Mouse (Mus musculus): ENCODE results near the gene Tmprss5. TPM values are rescaled to one million over a fixed set of nuclear protein-coding genes. Genes with fewer than 3 reads are reported as not detected.
A peak's percentile ranks its signal among the peaks of the same experiment; 100 is the strongest.

The Tmprss5 gene
- polyA plus RNA-seq (2012; rRNA removed), result 0.36 and 0.37 TPM in 2 replicates

- DNase-seq, result no peak
- Histone ChIP-seq H3K27ac (ENCODE audit: insufficient read depth, low read depth, low read length) (no peak within 1 kb of the TSS), H3K4me3 (ENCODE audit: insufficient read depth, low read depth, low read length) (no peak within 1 kb of the TSS), H3K4me1 (ENCODE audit: control insufficient read depth, insufficient read depth, low read length) (no peaks in the 10 kb centered on the region), H3K27me3 (replicated peaks; ENCODE audit: control insufficient read depth, insufficient read depth, low read length) (no peaks in the 10 kb centered on the region), H3K36me3 (ENCODE audit: control insufficient read depth, insufficient read depth, low read length) (peaks cover 5% of the 10 kb centered on the region; the same call in 1 of the 2 replicates)
- WGBS, result 63% methylated on average over 5 of the region's 5 CpGs
- TF ChIP-seq POLR2A (IDR thresholded peaks at IDR 0.05; ENCODE audit: low read depth, low read length) (no peak), CTCF (conservative IDR thresholded peaks at IDR 0.05; ENCODE audit: insufficient read depth, insufficient read length, low read depth, low read length) (no peak)
Measured at GRCm38 (mm10) chr9:49081107-49081506, at the start of gene Tmprss5. Gene Tmprss5 (plus strand): TSS chr9:49081260.

DNA sequence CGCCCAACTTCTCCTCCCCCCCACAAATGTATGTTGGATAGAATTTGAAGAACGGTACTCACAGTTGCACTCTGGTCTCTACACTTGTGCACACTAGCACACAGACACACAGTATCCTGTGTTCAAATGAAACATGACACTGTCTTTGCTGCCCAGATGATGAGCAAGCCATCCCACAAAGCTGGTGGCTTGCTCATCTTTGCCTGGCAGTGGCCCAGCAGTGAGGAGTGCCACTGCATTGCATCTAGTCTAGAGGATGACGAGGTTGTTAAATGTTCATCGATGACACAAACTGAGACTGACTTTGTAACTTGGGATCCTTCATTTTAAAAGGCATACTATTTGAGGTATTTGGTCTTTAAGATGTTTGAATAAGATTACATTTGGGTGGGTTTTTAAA, 46.3 kb upstream of the Tmprss5 start:
- 92% methylated on average over 4 of the region's 4 CpGs for WGBS
- Histone ChIP-seq H3K4me3 (ENCODE audit: insufficient read depth, low read depth, low read length) (no peak overlapping the region), H3K36me3 (ENCODE audit: control insufficient read depth, insufficient read depth, low read length) (peaks cover 2% of the 10 kb centered on the region; the same call in 1 of the 2 replicates), H3K27ac (ENCODE audit: insufficient read depth, low read depth, low read length) (no peak overlapping the region), H3K4me1 (ENCODE audit: control insufficient read depth, insufficient read depth, low read length) (no peaks in the 10 kb centered on the region), H3K27me3 (replicated peaks; ENCODE audit: control insufficient read depth, insufficient read depth, low read length) (no peaks in the 10 kb centered on the region)
- TF ChIP-seq CTCF (conservative IDR thresholded peaks at IDR 0.05; ENCODE audit: insufficient read depth, insufficient read length, low read depth, low read length) (no peak), POLR2A (IDR thresholded peaks at IDR 0.05; ENCODE audit: low read depth, low read length) (no peak)
- DNase-seq, result no peak

DNA sequence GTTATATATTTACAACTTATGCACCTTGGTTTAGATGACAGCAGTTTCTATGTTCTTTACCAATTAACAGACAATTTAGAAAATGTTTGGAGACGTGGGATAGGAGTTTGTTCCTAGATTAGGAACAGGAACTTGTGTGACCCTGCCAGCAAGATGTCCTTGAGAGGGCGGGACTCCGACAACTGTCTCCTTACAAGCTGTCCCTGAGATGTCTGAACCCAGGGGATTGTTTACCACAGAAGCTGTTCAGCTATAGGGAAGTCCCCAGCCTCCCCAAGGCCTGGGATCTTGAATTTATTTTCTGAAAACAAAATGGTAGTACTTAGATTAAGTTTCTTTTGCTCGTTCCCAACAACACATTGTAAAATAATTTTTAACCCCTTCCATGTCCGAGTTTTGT, 30.2 kb upstream of the Tmprss5 start:
- H3K4me3 ChIP-seq (ENCODE audit: insufficient read depth, low read depth, low read length), result no peak overlapping the region
- DNase-seq, result no peak
- TF ChIP-seq POLR2A (IDR thresholded peaks at IDR 0.05; ENCODE audit: low read depth, low read length) (no peak), CTCF (conservative IDR thresholded peaks at IDR 0.05; ENCODE audit: insufficient read depth, insufficient read length, low read depth, low read length) (no peak)
- no peaks in the 10 kb centered on the region for H3K36me3 ChIP-seq (ENCODE audit: control insufficient read depth, insufficient read depth, low read length)
- no peaks in the 10 kb centered on the region for H3K4me1 ChIP-seq (ENCODE audit: control insufficient read depth, insufficient read depth, low read length)
- H3K27ac ChIP-seq (ENCODE audit: insufficient read depth, low read depth, low read length), result no peak overlapping the region
- 60% methylated on average over 5 of the region's 5 CpGs for WGBS
- H3K27me3 ChIP-seq (replicated peaks; ENCODE audit: control insufficient read depth, insufficient read depth, low read length), result no peaks in the 10 kb centered on the region

- Histone ChIP-seq H3K27ac (ENCODE audit: insufficient read depth, low read depth, low read length) (no peak overlapping the region), H3K4me1 (ENCODE audit: control insufficient read depth, insufficient read depth, low read length) (no peaks in the 10 kb centered on the region), H3K4me3 (ENCODE audit: insufficient read depth, low read depth, low read length) (no peak overlapping the region), H3K36me3 (ENCODE audit: control insufficient read depth, insufficient read depth, low read length) (no peaks in the 10 kb centered on the region), H3K27me3 (replicated peaks; ENCODE audit: control insufficient read depth, insufficient read depth, low read length) (no peaks in the 10 kb centered on the region)
- TF ChIP-seq POLR2A (IDR thresholded peaks at IDR 0.05; ENCODE audit: low read depth, low read length) (no peak), CTCF (conservative IDR thresholded peaks at IDR 0.05; ENCODE audit: insufficient read depth, insufficient read length, low read depth, low read length) (peak; percentile 86)
- peak; percentile 66 for DNase-seq
- 8% methylated on average over 5 of the region's 5 CpGs for WGBS
Measured at GRCm38 (mm10) chr9:49051349-49051748, 29.7 kb upstream of the Tmprss5 start.

GRCm38 (mm10) chr9:49054028-49054427, 27.0 kb upstream of the Tmprss5 start:
- Histone ChIP-seq H3K27me3 (replicated peaks; ENCODE audit: control insufficient read depth, insufficient read depth, low read length) (no peaks in the 10 kb centered on the region), H3K4me1 (ENCODE audit: control insufficient read depth, insufficient read depth, low read length) (no peaks in the 10 kb centered on the region), H3K4me3 (ENCODE audit: insufficient read depth, low read depth, low read length) (no peak overlapping the region), H3K27ac (ENCODE audit: insufficient read depth, low read depth, low read length) (no peak overlapping the region), H3K36me3 (ENCODE audit: control insufficient read depth, insufficient read depth, low read length) (no peaks in the 10 kb centered on the region)
- WGBS, result 67% methylated on average over 3 of the region's 3 CpGs
- TF ChIP-seq POLR2A (IDR thresholded peaks at IDR 0.05; ENCODE audit: low read depth, low read length) (no peak), CTCF (conservative IDR thresholded peaks at IDR 0.05; ENCODE audit: insufficient read depth, insufficient read length, low read depth, low read length) (no peak)
- DNase-seq, result no peak

- Histone ChIP-seq H3K27ac (ENCODE audit: insufficient read depth, low read depth, low read length) (peak within 1 kb of the TSS; percentile 24), H3K27me3 (replicated peaks; ENCODE audit: control insufficient read depth, insufficient read depth, low read length) (no peaks in the 10 kb centered on the region), H3K4me1 (ENCODE audit: control insufficient read depth, insufficient read depth, low read length) (no peaks in the 10 kb centered on the region), H3K36me3 (ENCODE audit: control insufficient read depth, insufficient read depth, low read length) (no peaks in the 10 kb centered on the region), H3K4me3 (ENCODE audit: insufficient read depth, low read depth, low read length) (peak within 1 kb of the TSS; percentile 75)
- TF ChIP-seq CTCF (conservative IDR thresholded peaks at IDR 0.05; ENCODE audit: insufficient read depth, insufficient read length, low read depth, low read length) (no peak), POLR2A (IDR thresholded peaks at IDR 0.05; ENCODE audit: low read depth, low read length) (peak; percentile 40)
- WGBS, result under 1% methylated on average over 53 of the region's 53 CpGs
- peak; percentile 96 for DNase-seq
Measured at GRCm38 (mm10) chr9:49055333-49056205, 25.5 kb upstream of the Tmprss5 start, which contains the start of gene Zw10. Gene Zw10 (plus strand): TSS chr9:49055613.

DNA sequence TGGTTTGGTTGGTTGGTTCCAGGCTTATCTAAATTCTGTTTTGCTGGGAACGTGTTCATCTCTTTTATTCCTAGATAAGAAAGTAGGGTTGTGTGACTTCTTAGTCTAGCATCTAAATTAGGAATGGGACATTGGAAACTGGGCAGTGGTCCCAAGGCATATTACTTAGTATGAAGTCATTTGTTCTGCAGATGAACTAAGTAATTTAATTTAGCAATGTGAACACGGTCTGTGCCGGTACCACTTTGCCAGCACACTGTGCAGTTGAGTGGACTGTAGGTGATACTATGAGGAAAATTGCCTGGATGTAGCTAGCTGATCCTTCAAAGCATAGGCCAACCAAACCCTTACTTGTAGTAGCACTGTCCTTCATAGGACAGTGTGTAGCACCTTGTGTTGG, 4.2 kb upstream of the Tmprss5 start:
- DNase-seq, result no peak
- 86% methylated on average over 3 of the region's 3 CpGs for WGBS
- H3K36me3 ChIP-seq (ENCODE audit: control insufficient read depth, insufficient read depth, low read length), result peaks cover 5% of the 10 kb centered on the region; the same call in 1 of the 2 replicates
- no peaks in the 10 kb centered on the region for H3K4me1 ChIP-seq (ENCODE audit: control insufficient read depth, insufficient read depth, low read length)
- H3K27ac ChIP-seq (ENCODE audit: insufficient read depth, low read depth, low read length), result no peak overlapping the region
- no peaks in the 10 kb centered on the region for H3K27me3 ChIP-seq (replicated peaks; ENCODE audit: control insufficient read depth, insufficient read depth, low read length)
- TF ChIP-seq CTCF (conservative IDR thresholded peaks at IDR 0.05; ENCODE audit: insufficient read depth, insufficient read length, low read depth, low read length) (no peak), POLR2A (IDR thresholded peaks at IDR 0.05; ENCODE audit: low read depth, low read length) (no peak)
- no peak overlapping the region for H3K4me3 ChIP-seq (ENCODE audit: insufficient read depth, low read depth, low read length)
